In genomic region chr6:86233512-86234430, GRCm38 (mm10) we compare ENCODE assay signal across 12 mouse cellular contexts. TPM values are rescaled to one million over a fixed set of nuclear protein-coding genes. Genes with fewer than 3 reads are reported as not detected.
DNase-seq lines count a peak whose midpoint lies in the region; ATAC-seq and TF ChIP-seq lines count a peak whose summit lies in the region.
"Had no signal": no experiment of that assay in that cellular context is flagged by ENCODE, and none has a peak within 500 bp of the region (broad histone marks: within the 10 kb centered on the region; RNA-seq: fewer than 3 reads in every experiment).

No protein-coding gene starts in this region.

- ATAC-seq in forebrain, postnatal 0 days = peak; percentile 67
- no peak for ATAC-seq in forebrain, embryonic 11.5 days (replicated peaks; ENCODE audit: low FRiP score)
- peak; percentile 51; the same call in 1 of the 2 replicates for ATAC-seq in kidney, embryonic 14.5 days (ENCODE audit: low FRiP score, low TSS enrichment)
- peak; percentile 23; the same call in 1 of the 2 replicates for ATAC-seq in lung, embryonic 15.5 days (ENCODE audit: borderline replicate concordance, extremely low read depth, low FRiP score, low TSS enrichment)
- ATAC-seq in megakaryocyte-erythroid progenitor cell, adult 5-6 weeks (replicated peaks; ENCODE audit: low FRiP score, low TSS enrichment, poor library complexity, severe bottlenecking) = no peak
- ATAC-seq: hindbrain, embryonic 16.5 days had no signal

- H3K27me3 ChIP-seq in forebrain, postnatal 0 days (ENCODE audit: insufficient read depth, low read length) = no peaks in the 10 kb centered on the region
- no peaks in the 10 kb centered on the region for H3K27me3 ChIP-seq in forebrain, embryonic 11.5 days (ENCODE audit: control insufficient read depth, insufficient read depth, low read length)
- H3K27me3 ChIP-seq in kidney, embryonic 14.5 days (ENCODE audit: control insufficient read depth, insufficient read depth, low read length) = no peaks in the 10 kb centered on the region
- H3K27me3 ChIP-seq in lung, embryonic 15.5 days = no peaks in the 10 kb centered on the region
- H3K27me3 ChIP-seq: limb, embryonic 12.5 days had no signal

- peaks cover 8% of the 10 kb centered on the region; the same call in 1 of the 2 replicates for H3K36me3 ChIP-seq in forebrain, postnatal 0 days (ENCODE audit: insufficient read depth)
- H3K36me3 ChIP-seq in forebrain, embryonic 11.5 days (ENCODE audit: control insufficient read depth, insufficient read depth, low read length) = no peaks in the 10 kb centered on the region
- no peaks in the 10 kb centered on the region for H3K36me3 ChIP-seq in kidney, embryonic 14.5 days (ENCODE audit: control insufficient read depth, insufficient read depth, low read length)
- no peaks in the 10 kb centered on the region for H3K36me3 ChIP-seq in lung, embryonic 15.5 days
- H3K36me3 ChIP-seq: limb, embryonic 12.5 days had no signal

- H3K27ac ChIP-seq in forebrain, postnatal 0 days (ENCODE audit: low read depth, low read length) = peak overlapping the region; percentile 50
- no peak overlapping the region for H3K27ac ChIP-seq in forebrain, embryonic 11.5 days (ENCODE audit: low read depth, low read length)
- H3K27ac ChIP-seq in kidney, embryonic 14.5 days (ENCODE audit: low read depth, low read length) = peak overlapping the region; percentile 74
- H3K27ac ChIP-seq in lung, embryonic 15.5 days = peak overlapping the region; percentile 72
- H3K27ac ChIP-seq: limb, embryonic 12.5 days had no signal

- H3K9ac ChIP-seq in forebrain, postnatal 0 days = no peak overlapping the region
- H3K9ac ChIP-seq in forebrain, embryonic 11.5 days (ENCODE audit: low read length) = no peak overlapping the region
- H3K9ac ChIP-seq in kidney, embryonic 14.5 days (ENCODE audit: low read depth, low read length) = 0 out of 2 replicates have a peak overlapping the region, but pooled peaks have one; percentile 4
- no peak overlapping the region for H3K9ac ChIP-seq in lung, embryonic 15.5 days
- H3K9ac ChIP-seq: limb, embryonic 12.5 days had no signal

- H3K4me2 ChIP-seq in forebrain, postnatal 0 days (ENCODE audit: low read depth) = no peak overlapping the region
- no peak overlapping the region for H3K4me2 ChIP-seq in forebrain, embryonic 11.5 days (ENCODE audit: low read depth, low read length, severe bottlenecking)
- H3K4me2 ChIP-seq in kidney, embryonic 14.5 days (replicated peaks; ENCODE audit: low read depth, low read length) = no peak overlapping the region
- H3K4me2 ChIP-seq in lung, embryonic 15.5 days = no peak overlapping the region
- H3K4me2 ChIP-seq: limb, embryonic 12.5 days had no signal

- H3K9me3 ChIP-seq in forebrain, postnatal 0 days (ENCODE audit: low read length) = no peaks in the 10 kb centered on the region
- H3K9me3 ChIP-seq in forebrain, embryonic 11.5 days (ENCODE audit: control insufficient read depth, low read length) = no peaks in the 10 kb centered on the region
- H3K9me3 ChIP-seq in kidney, embryonic 14.5 days (ENCODE audit: control insufficient read depth, low read length) = no peaks in the 10 kb centered on the region
- H3K9me3 ChIP-seq in lung, embryonic 15.5 days = no peaks in the 10 kb centered on the region
- H3K9me3 ChIP-seq: limb, embryonic 12.5 days had no signal

- no peaks in the 10 kb centered on the region for H3K4me1 ChIP-seq in forebrain, postnatal 0 days (ENCODE audit: insufficient read depth)
- H3K4me1 ChIP-seq in forebrain, embryonic 11.5 days (replicated peaks; ENCODE audit: control insufficient read depth, insufficient read depth, low read length) = no peaks in the 10 kb centered on the region
- peaks cover 6% of the 10 kb centered on the region; the same call in 1 of the 2 replicates for H3K4me1 ChIP-seq in kidney, embryonic 14.5 days (ENCODE audit: control insufficient read depth, insufficient read depth, low read length)
- H3K4me1 ChIP-seq in lung, embryonic 15.5 days = 0 out of 2 replicates have a peak, but pooled peaks cover 3% of the 10 kb centered on the region

- WGBS in forebrain, postnatal 0 days = 36% methylated on average over 13 of the region's 13 CpGs
- WGBS in forebrain, embryonic 11.5 days = 43% methylated on average over 13 of the region's 13 CpGs
- 24% methylated on average over 13 of the region's 13 CpGs for WGBS in kidney, embryonic 14.5 days
- 27% methylated on average over 13 of the region's 13 CpGs for WGBS in lung, embryonic 15.5 days

- H3K4me3 ChIP-seq in forebrain, postnatal 0 days (ENCODE audit: low read depth, low read length) = no peak overlapping the region
- H3K4me3 ChIP-seq in forebrain, embryonic 11.5 days (ENCODE audit: low read depth, low read length) = no peak overlapping the region
- no peak overlapping the region for H3K4me3 ChIP-seq in kidney, embryonic 14.5 days (ENCODE audit: low read length)
- no peak overlapping the region for H3K4me3 ChIP-seq in lung, embryonic 15.5 days
- H3K4me3 ChIP-seq: limb, embryonic 12.5 days had no signal

- peak; percentile 49 for DNase-seq in forebrain, postnatal 0 days
- no peak for DNase-seq in forebrain, embryonic 11.5 days (ENCODE audit: low spot score)
- peak; percentile 21 for DNase-seq in brain, adult 2 months (ENCODE audit: low read depth, low spot score)
- DNase-seq in left cerebral cortex, adult 8-10 months (ENCODE audit: low spot score in 2 of 2) = no peak
- no peak for DNase-seq in frontal cortex, postnatal 14 days (ENCODE audit: low spot score in 2 of 2)
- DNase-seq: thymus, adult 2 months had no signal

- no peak for TF ChIP-seq CTCF in forebrain, postnatal 0 days (IDR thresholded peaks at IDR 0.05; ENCODE audit: low read depth)

RNA-seq across cellular contexts. Expression of gene Tgfa, which starts 38.7 kb away (rescaled TPM):
- 49.5 and 50.8 TPM in 2 replicates for total RNA-seq in forebrain, postnatal 0 days (2014; rRNA removed)
- 20.3 and 29.9 TPM in 2 replicates for polyA plus RNA-seq in forebrain, postnatal 0 days (2015; fragmentation: Nextera tagmentation; extraction: Ambion mirVana)
- 1.7 and 1.9 TPM in 2 replicates for polyA plus RNA-seq in forebrain, embryonic 11.5 days (2014; fragmentation: Nextera tagmentation; extraction: Ambion mirVana)
- 5.1 and 12.3 TPM in 2 replicates for polyA plus RNA-seq in kidney, embryonic 14.5 days (2014; fragmentation: Nextera tagmentation; extraction: Ambion mirVana)
- polyA plus RNA-seq in lung, embryonic 15.5 days (2015; fragmentation: Nextera tagmentation; extraction: Ambion mirVana) = 4.1 and 4.2 TPM in 2 replicates
- 10 to 100 TPM; 27.1 to 30.1 (median 29.1) TPM for total RNA-seq in left cerebral cortex, adult 8-10 months (2022)
- total RNA-seq in megakaryocyte-erythroid progenitor cell, adult 5-6 weeks (2014; fragmentation: Nextera tagmentation) = 0.81 and 3.9 TPM in 2 replicates
- total RNA-seq in megakaryocyte-erythroid progenitor cell, adult 5-6 weeks (2017) = 0.38 and 2.3 TPM in 2 replicates
- total RNA-seq: granulocyte monocyte progenitor cell, adult 5-6 weeks had no signal

Comparison
In these comparisons a context has a peak if more than half of its experiments do, and no peak if none do; other contexts are left out.
1. ATAC-seq: peak in forebrain, postnatal 0 days (single experiment), kidney, embryonic 14.5 days (single experiment) and lung, embryonic 15.5 days (single experiment); none in forebrain, embryonic 11.5 days (single experiment) and megakaryocyte-erythroid progenitor cell, adult 5-6 weeks (single experiment).
2. DNase-seq: peak in forebrain, postnatal 0 days (single experiment) and brain, adult 2 months (single experiment); none in forebrain, embryonic 11.5 days (single experiment), left cerebral cortex, adult 8-10 months (0 of 2) and frontal cortex, postnatal 14 days (0 of 2).